Mouse (Mus musculus): ENCODE measurements around the gene Frmpd4. TPM values are rescaled to one million over a fixed set of nuclear protein-coding genes. Genes with fewer than 3 reads are reported as not detected.
A peak's percentile ranks its signal among the peaks of the same experiment; 100 is the strongest.

Frmpd4 gene
- polyA plus RNA-seq, 1 experiment from 2014 or later: 0.43 TPM

GRCm38 (mm10) chrX:168122806-168123588, 454.0 kb downstream of the Frmpd4 start:
- Histone ChIP-seq H3K4me3 (replicated peaks; ENCODE audit: low read depth, low read length) (peak overlapping the region; percentile 35), H3K9ac (ENCODE audit: low read depth, low read length) (no peak overlapping the region), H3K27me3 (ENCODE audit: insufficient read depth, low read length) (peaks cover 4% of the 10 kb centered on the region; the same call in 1 of the 2 replicates), H3K36me3 (ENCODE audit: insufficient read depth, low read length) (no peaks in the 10 kb centered on the region), H3K27ac (no peak overlapping the region), H3K9me3 (replicated peaks; ENCODE audit: low read length) (no peaks in the 10 kb centered on the region), H3K4me1 (replicated peaks; ENCODE audit: insufficient read depth, low read length) (no peaks in the 10 kb centered on the region), H3K4me2 (ENCODE audit: low read length) (peak overlapping the region; percentile 67)
- ATAC-seq (replicated peaks; ENCODE audit: low FRiP score, low read depth) (peak; percentile 85), DNase-seq (ENCODE audit: low spot score) (peak; percentile 14)
- 22% methylated on average over 40 of the region's 42 CpGs for WGBS
- peak; percentile 38 for TF ChIP-seq CTCF (IDR thresholded peaks at IDR 0.05; ENCODE audit: low read depth)

- H3K9ac ChIP-seq (ENCODE audit: low read depth, low read length): no peak overlapping the region
- H3K4me3 ChIP-seq (replicated peaks; ENCODE audit: low read depth, low read length): no peak overlapping the region
- H3K27ac ChIP-seq: no peak overlapping the region
- DNase-seq (ENCODE audit: low spot score) (no peak), ATAC-seq (replicated peaks; ENCODE audit: low FRiP score, low read depth) (no peak)
- H3K36me3 ChIP-seq (ENCODE audit: insufficient read depth, low read length): no peaks in the 10 kb centered on the region
- no peak overlapping the region for H3K4me2 ChIP-seq (ENCODE audit: low read length)
- no peak for TF ChIP-seq CTCF (IDR thresholded peaks at IDR 0.05; ENCODE audit: low read depth)
- no peaks in the 10 kb centered on the region for H3K9me3 ChIP-seq (replicated peaks; ENCODE audit: low read length)
- H3K27me3 ChIP-seq (ENCODE audit: insufficient read depth, low read length): no peaks in the 10 kb centered on the region
- H3K4me1 ChIP-seq (replicated peaks; ENCODE audit: insufficient read depth, low read length): no peaks in the 10 kb centered on the region
Measured at GRCm38 (mm10) chrX:168041589-168041988, 535.4 kb downstream of the Frmpd4 start.

GRCm38 (mm10) chrX:168020574-168021145, 556.4 kb downstream of the Frmpd4 start:
- ATAC-seq (replicated peaks; ENCODE audit: low FRiP score, low read depth): no peak
- DNase-seq (ENCODE audit: low spot score): peak; percentile 9
- WGBS: 56% methylated on average over 4 of the region's 4 CpGs
- Histone ChIP-seq H3K9ac (ENCODE audit: low read depth, low read length) (no peak overlapping the region), H3K27ac (no peak overlapping the region), H3K36me3 (ENCODE audit: insufficient read depth, low read length) (no peaks in the 10 kb centered on the region), H3K27me3 (ENCODE audit: insufficient read depth, low read length) (no peaks in the 10 kb centered on the region), H3K4me1 (replicated peaks; ENCODE audit: insufficient read depth, low read length) (no peaks in the 10 kb centered on the region), H3K9me3 (replicated peaks; ENCODE audit: low read length) (no peaks in the 10 kb centered on the region), H3K4me3 (replicated peaks; ENCODE audit: low read depth, low read length) (no peak overlapping the region), H3K4me2 (ENCODE audit: low read length) (no peak overlapping the region)
- TF ChIP-seq CTCF (IDR thresholded peaks at IDR 0.05; ENCODE audit: low read depth): no peak

- Histone ChIP-seq H3K9ac (ENCODE audit: low read depth, low read length) (no peak overlapping the region), H3K36me3 (ENCODE audit: insufficient read depth, low read length) (no peaks in the 10 kb centered on the region), H3K4me2 (ENCODE audit: low read length) (no peak overlapping the region), H3K4me1 (replicated peaks; ENCODE audit: insufficient read depth, low read length) (no peaks in the 10 kb centered on the region), H3K9me3 (replicated peaks; ENCODE audit: low read length) (no peaks in the 10 kb centered on the region), H3K27me3 (ENCODE audit: insufficient read depth, low read length) (no peaks in the 10 kb centered on the region), H3K27ac (no peak overlapping the region), H3K4me3 (replicated peaks; ENCODE audit: low read depth, low read length) (no peak overlapping the region)
- no peak for TF ChIP-seq CTCF (IDR thresholded peaks at IDR 0.05; ENCODE audit: low read depth)
- DNase-seq (ENCODE audit: low spot score): no peak
- WGBS: 84% methylated on average over 3 of the region's 3 CpGs
- no peak for ATAC-seq (replicated peaks; ENCODE audit: low FRiP score, low read depth)
Measured at GRCm38 (mm10) chrX:168017792-168018191, 559.2 kb downstream of the Frmpd4 start.

- DNase-seq (ENCODE audit: low spot score) (no peak), ATAC-seq (replicated peaks; ENCODE audit: low FRiP score, low read depth) (no peak)
- no peaks in the 10 kb centered on the region for H3K36me3 ChIP-seq (ENCODE audit: insufficient read depth, low read length)
- no peaks in the 10 kb centered on the region for H3K9me3 ChIP-seq (replicated peaks; ENCODE audit: low read length)
- H3K4me2 ChIP-seq (ENCODE audit: low read length): no peak overlapping the region
- H3K27me3 ChIP-seq (ENCODE audit: insufficient read depth, low read length): no peaks in the 10 kb centered on the region
- no peak overlapping the region for H3K9ac ChIP-seq (ENCODE audit: low read depth, low read length)
- TF ChIP-seq CTCF (IDR thresholded peaks at IDR 0.05; ENCODE audit: low read depth): no peak
- H3K27ac ChIP-seq: no peak overlapping the region
- H3K4me1 ChIP-seq (replicated peaks; ENCODE audit: insufficient read depth, low read length): no peaks in the 10 kb centered on the region
- no peak overlapping the region for H3K4me3 ChIP-seq (replicated peaks; ENCODE audit: low read depth, low read length)
Measured at GRCm38 (mm10) chrX:167984835-167985234, 592.2 kb downstream of the Frmpd4 start.

GRCm38 (mm10) chrX:167951207-167951606, 625.8 kb downstream of the Frmpd4 start:
- H3K36me3 ChIP-seq (ENCODE audit: insufficient read depth, low read length): no peaks in the 10 kb centered on the region
- DNase-seq (ENCODE audit: low spot score) (no peak), ATAC-seq (replicated peaks; ENCODE audit: low FRiP score, low read depth) (no peak)
- no peaks in the 10 kb centered on the region for H3K27me3 ChIP-seq (ENCODE audit: insufficient read depth, low read length)
- no peaks in the 10 kb centered on the region for H3K9me3 ChIP-seq (replicated peaks; ENCODE audit: low read length)
- WGBS: 86% methylated on average over 2 of the region's 2 CpGs
- H3K4me1 ChIP-seq (replicated peaks; ENCODE audit: insufficient read depth, low read length): no peaks in the 10 kb centered on the region
- no peak for TF ChIP-seq CTCF (IDR thresholded peaks at IDR 0.05; ENCODE audit: low read depth)
- H3K4me2 ChIP-seq (ENCODE audit: low read length): no peak overlapping the region
- H3K9ac ChIP-seq (ENCODE audit: low read depth, low read length): no peak overlapping the region
- no peak overlapping the region for H3K4me3 ChIP-seq (replicated peaks; ENCODE audit: low read depth, low read length)
- H3K27ac ChIP-seq: no peak overlapping the region
